Mouse (Mus musculus) heart, embryonic 12.5 days (tissue): ENCODE measurements around the gene B3galnt2. TPM values are rescaled to one million over a fixed set of nuclear protein-coding genes. Genes with fewer than 3 reads are reported as not detected.
A peak's percentile ranks its signal among the peaks of the same experiment; 100 is the strongest.
"Not testable (repeated sequence)": the region's sequence is repeated elsewhere in the genome, so short reads cannot be mapped to it uniquely, and the experiment has no call there.

Experiments used
- ATAC-seq: fragments of 200-750 bp; cut with Nextera tagmentation; 2 replicates; pipeline ENCODE4 v1.8.0; 2017; ENCODE audit warnings: moderate TSS enrichment, moderate library complexity; ENCODE audit not compliant: insufficient number of reproducible peaks, low FRiP score
- H3K27ac ChIP-seq: fragments of 300-500 bp; sonication (generic); 2 replicates; pipeline ENCODE4 v1.5.1; 2016; ENCODE audit warnings: mild to moderate bottlenecking, moderate library complexity; ENCODE audit not compliant: poor library complexity, severe bottlenecking
- H3K27me3 ChIP-seq: fragments of 300-500 bp; sonication (generic); replicated peaks from 2 replicates; pipeline ENCODE4 v1.6.1; 2016; ENCODE audit warnings: mild to moderate bottlenecking, moderate library complexity
- H3K36me3 ChIP-seq: fragments of 300-500 bp; sonication (generic); 2 replicates; pipeline ENCODE4 v1.6.1; 2016; ENCODE audit warnings: mild to moderate bottlenecking, moderate library complexity
- H3K4me1 ChIP-seq: fragments of 300-500 bp; sonication (generic); replicated peaks from 2 replicates; pipeline ENCODE4 v1.6.1; 2016; ENCODE audit warnings: mild to moderate bottlenecking
- H3K4me2 ChIP-seq: fragments of 300-500 bp; sonication (generic); 2 replicates; pipeline ENCODE4 v1.6.1; 2016; ENCODE audit warnings: mild to moderate bottlenecking, moderate library complexity
- H3K4me3 ChIP-seq: fragments of 300-500 bp; sonication (generic); 2 replicates; pipeline ENCODE4 v1.5.1; 2016; ENCODE audit warnings: mild to moderate bottlenecking
- H3K9ac ChIP-seq: fragments of 300-500 bp; sonication (generic); 2 replicates; pipeline ENCODE4 v1.6.1; 2016; ENCODE audit warnings: mild to moderate bottlenecking, moderate library complexity
- H3K9me3 ChIP-seq: fragments of 300-500 bp; sonication (generic); replicated peaks from 2 replicates; pipeline ENCODE4 v1.6.1; 2016; ENCODE audit warnings: mild to moderate bottlenecking, moderate library complexity
- WGBS: fragments of 180-500 bp; shearing (Covaris S2); methylation state at CpG from one replicate; pipeline ENCODE4 v1.1.7; 2016; 5-methylcytosine and 5-hydroxymethylcytosine counted together
- polyA plus RNA-seq: library from polyadenylated mRNA; unstranded; fragments of >200 nt; fragmentation: Nextera tagmentation; extraction: Ambion mirVana; gene quantifications from 2 replicates; pipeline ENCODE4 v1.2.1, GENCODE M21; 2016

B3galnt2 gene
- polyA plus RNA-seq, 1 experiment from 2014 or later, result 24.8 TPM

- no peak overlapping the region for H3K27ac ChIP-seq
- no peak for ATAC-seq
- no peaks in the 10 kb centered on the region for H3K27me3 ChIP-seq
- no peak overlapping the region for H3K9ac ChIP-seq
- no peak overlapping the region for H3K4me2 ChIP-seq
- peaks cover 69% of the 10 kb centered on the region for H3K36me3 ChIP-seq
- no peaks in the 10 kb centered on the region for H3K4me1 ChIP-seq
- 74% methylated on average over 2 of the region's 2 CpGs for WGBS
- no peak overlapping the region for H3K4me3 ChIP-seq
- no peaks in the 10 kb centered on the region for H3K9me3 ChIP-seq
These were observed 51.8 kb downstream of the B3galnt2 start for GRCm38 (mm10) chr13:14006056-14006455.

- peaks cover 59% of the 10 kb centered on the region for H3K36me3 ChIP-seq
- no peaks in the 10 kb centered on the region for H3K9me3 ChIP-seq
These were observed 57.3 kb downstream of the B3galnt2 start for GRCm38 (mm10) chr13:14011454-14011995.

GRCm38 (mm10) chr13:14014001-14014400 is 59.7 kb downstream of the B3galnt2 start:
- ATAC-seq, result no peak
- no peaks in the 10 kb centered on the region for H3K4me1 ChIP-seq
- H3K9ac ChIP-seq, result no peak overlapping the region
- H3K27ac ChIP-seq, result no peak overlapping the region
- H3K9me3 ChIP-seq, result no peaks in the 10 kb centered on the region
- no peak overlapping the region for H3K4me2 ChIP-seq
- peaks cover 58% of the 10 kb centered on the region for H3K36me3 ChIP-seq
- WGBS, result 94% methylated on average over 2 of the region's 2 CpGs
- no peaks in the 10 kb centered on the region for H3K27me3 ChIP-seq
- no peak overlapping the region for H3K4me3 ChIP-seq

More at GRCm38 (mm10) chr13:14011454-14011995, 57.3 kb downstream of the B3galnt2 start:
- Histone ChIP-seq H3K9ac (no peak overlapping the region), H3K27me3 (no peaks in the 10 kb centered on the region), H3K4me1 (no peaks in the 10 kb centered on the region), H3K27ac (no peak overlapping the region), H3K4me2 (no peak overlapping the region), H3K4me3 (no peak overlapping the region)
- 89% methylated on average over 4 of the region's 4 CpGs for WGBS
- ATAC-seq, result no peak

GRCm38 (mm10) chr13:14014540-14014939 is 60.3 kb downstream of the B3galnt2 start:
- no peaks in the 10 kb centered on the region for H3K9me3 ChIP-seq
- H3K4me2 ChIP-seq, result no peak overlapping the region
- H3K4me1 ChIP-seq, result no peaks in the 10 kb centered on the region
- WGBS, result 90% methylated on average over 4 of the region's 4 CpGs
- no peak overlapping the region for H3K9ac ChIP-seq
- H3K27ac ChIP-seq, result no peak overlapping the region
- peaks cover 58% of the 10 kb centered on the region for H3K36me3 ChIP-seq
- no peak overlapping the region for H3K4me3 ChIP-seq
- no peaks in the 10 kb centered on the region for H3K27me3 ChIP-seq
- ATAC-seq, result no peak

GRCm38 (mm10) chr13:14015609-14016008 is 61.3 kb downstream of the B3galnt2 start:
- no peaks in the 10 kb centered on the region for H3K27me3 ChIP-seq
- no peak for ATAC-seq
- no peak overlapping the region for H3K4me2 ChIP-seq
- no peak overlapping the region for H3K27ac ChIP-seq
- 90% methylated on average over 6 of the region's 6 CpGs for WGBS
- no peak overlapping the region for H3K4me3 ChIP-seq
- H3K9me3 ChIP-seq, result no peaks in the 10 kb centered on the region
- peaks cover 55% of the 10 kb centered on the region for H3K36me3 ChIP-seq
- no peaks in the 10 kb centered on the region for H3K4me1 ChIP-seq
- no peak overlapping the region for H3K9ac ChIP-seq

- peak; percentile 73; the same call in 1 of the 2 replicates for ATAC-seq
- Histone ChIP-seq H3K4me1 (no peaks in the 10 kb centered on the region), H3K9me3 (no peaks in the 10 kb centered on the region), H3K27me3 (no peaks in the 10 kb centered on the region), H3K9ac (no peak overlapping the region), H3K4me3 (no peak overlapping the region), H3K36me3 (peaks cover 34% of the 10 kb centered on the region), H3K4me2 (no peak overlapping the region), H3K27ac (no peak overlapping the region)
These were observed 64.0 kb downstream of the B3galnt2 start for GRCm38 (mm10) chr13:14018283-14018682.

GRCm38 (mm10) chr13:14018852-14019251 is 64.6 kb downstream of the B3galnt2 start:
- no peak; the same call in 1 of the 2 replicates for ATAC-seq
- no peak overlapping the region for H3K4me3 ChIP-seq
- peaks cover 30% of the 10 kb centered on the region for H3K36me3 ChIP-seq
- H3K4me1 ChIP-seq, result no peaks in the 10 kb centered on the region
- no peaks in the 10 kb centered on the region for H3K27me3 ChIP-seq
- no peak overlapping the region for H3K9ac ChIP-seq
- no peak overlapping the region for H3K4me2 ChIP-seq
- WGBS, result 89% methylated on average over 3 of the region's 3 CpGs
- no peaks in the 10 kb centered on the region for H3K9me3 ChIP-seq
- H3K27ac ChIP-seq, result no peak overlapping the region

- peaks cover 26% of the 10 kb centered on the region for H3K36me3 ChIP-seq
- not testable (repeated sequence) for H3K4me2 ChIP-seq, H3K4me3 ChIP-seq, H3K27me3 ChIP-seq, ATAC-seq, H3K9me3 ChIP-seq, H3K27ac ChIP-seq, H3K9ac ChIP-seq, H3K4me1 ChIP-seq
- WGBS, result 39% methylated on average over 12 of the region's 12 CpGs
These were observed 67.1 kb downstream of the B3galnt2 start for GRCm38 (mm10) chr13:14021417-14021816.

- Histone ChIP-seq H3K36me3 (peaks cover 28% of the 10 kb centered on the region), H3K9me3 (no peaks in the 10 kb centered on the region), H3K4me3 (no peak overlapping the region), H3K9ac (no peak overlapping the region), H3K4me2 (no peak overlapping the region), H3K27ac (no peak overlapping the region), H3K27me3 (no peaks in the 10 kb centered on the region), H3K4me1 (no peaks in the 10 kb centered on the region)
- no peak for ATAC-seq
- 90% methylated on average over 6 of the region's 6 CpGs for WGBS
These were observed 71.3 kb downstream of the B3galnt2 start for GRCm38 (mm10) chr13:14025554-14025953.

- no peak overlapping the region for H3K4me3 ChIP-seq
- H3K9me3 ChIP-seq, result no peaks in the 10 kb centered on the region
- H3K36me3 ChIP-seq, result peaks cover 28% of the 10 kb centered on the region
- no peaks in the 10 kb centered on the region for H3K4me1 ChIP-seq
- H3K27me3 ChIP-seq, result no peaks in the 10 kb centered on the region
- 94% methylated on average over 6 of the region's 6 CpGs for WGBS
- no peak for ATAC-seq
- no peak overlapping the region for H3K4me2 ChIP-seq
- no peak overlapping the region for H3K27ac ChIP-seq
- no peak overlapping the region for H3K9ac ChIP-seq
These were observed 72.0 kb downstream of the B3galnt2 start for GRCm38 (mm10) chr13:14026154-14026820.

- no peak overlapping the region for H3K9ac ChIP-seq
- 76% methylated on average over 5 of the region's 5 CpGs for WGBS
- peak overlapping the region; percentile 48 for H3K27ac ChIP-seq
- H3K27me3 ChIP-seq, result no peaks in the 10 kb centered on the region
- no peaks in the 10 kb centered on the region for H3K9me3 ChIP-seq
- no peak overlapping the region for H3K4me3 ChIP-seq
- H3K4me1 ChIP-seq, result peaks cover 4% of the 10 kb centered on the region
- no peak overlapping the region for H3K4me2 ChIP-seq
- H3K36me3 ChIP-seq, result peaks cover 9% of the 10 kb centered on the region
- peak; percentile 56 for ATAC-seq
These were observed 79.2 kb downstream of the B3galnt2 start for GRCm38 (mm10) chr13:14033309-14034072.
